Mouse (Mus musculus): Measurements from ENCODE around the gene Pea15a. TPM values are rescaled to one million over a fixed set of nuclear protein-coding genes. Genes with fewer than 3 reads are reported as not detected.

Pea15a gene
- polyA plus RNA-seq, 1 experiment from 2014 or later, result 91.8 TPM

GRCm38 (mm10) chr1:172186401-172187289 lies 20.0 kb downstream of the Pea15a start:
- Histone ChIP-seq H3K36me3 (ENCODE audit: insufficient read depth, low read length) (peaks cover 49% of the 10 kb centered on the region), H3K27me3 (ENCODE audit: insufficient read depth, low read length) (no peaks in the 10 kb centered on the region), H3K9ac (ENCODE audit: low read depth, low read length) (no peak overlapping the region), H3K4me2 (ENCODE audit: low read length) (no peak overlapping the region), H3K9me3 (replicated peaks; ENCODE audit: low read length) (no peaks in the 10 kb centered on the region), H3K4me3 (replicated peaks; ENCODE audit: low read depth, low read length) (no peak overlapping the region), H3K27ac (no peak overlapping the region), H3K4me1 (replicated peaks; ENCODE audit: insufficient read depth, low read length) (no peaks in the 10 kb centered on the region)
- ATAC-seq (replicated peaks; ENCODE audit: low FRiP score, low read depth), result peak; percentile 71
- TF ChIP-seq CTCF (IDR thresholded peaks at IDR 0.05; ENCODE audit: low read depth), result peak; percentile 64
- no peak for DNase-seq (ENCODE audit: low spot score)
- 92% methylated on average over 10 of the region's 10 CpGs for WGBS

- no peak for ATAC-seq (replicated peaks; ENCODE audit: low FRiP score, low read depth)
- no peak for DNase-seq (ENCODE audit: low spot score)
- H3K4me1 ChIP-seq (replicated peaks; ENCODE audit: insufficient read depth, low read length), result no peaks in the 10 kb centered on the region
- H3K4me3 ChIP-seq (replicated peaks; ENCODE audit: low read depth, low read length), result no peak overlapping the region
- no peak overlapping the region for H3K4me2 ChIP-seq (ENCODE audit: low read length)
- H3K9ac ChIP-seq (ENCODE audit: low read depth, low read length), result no peak overlapping the region
- H3K36me3 ChIP-seq (ENCODE audit: insufficient read depth, low read length), result peaks cover 44% of the 10 kb centered on the region
- no peaks in the 10 kb centered on the region for H3K27me3 ChIP-seq (ENCODE audit: insufficient read depth, low read length)
- no peak for TF ChIP-seq CTCF (IDR thresholded peaks at IDR 0.05; ENCODE audit: low read depth)
- H3K9me3 ChIP-seq (replicated peaks; ENCODE audit: low read length), result no peaks in the 10 kb centered on the region
- H3K27ac ChIP-seq, result no peak overlapping the region
Measured at GRCm38 (mm10) chr1:172183915-172184314, 22.7 kb downstream of the Pea15a start.

GRCm38 (mm10) chr1:172183056-172183455 lies 23.5 kb downstream of the Pea15a start:
- WGBS, result 97% methylated on average over 6 of the region's 6 CpGs
- TF ChIP-seq CTCF (IDR thresholded peaks at IDR 0.05; ENCODE audit: low read depth), result no peak
- ATAC-seq (replicated peaks; ENCODE audit: low FRiP score, low read depth) (no peak), DNase-seq (ENCODE audit: low spot score) (no peak)
- Histone ChIP-seq H3K4me3 (replicated peaks; ENCODE audit: low read depth, low read length) (no peak overlapping the region), H3K4me1 (replicated peaks; ENCODE audit: insufficient read depth, low read length) (no peaks in the 10 kb centered on the region), H3K9ac (ENCODE audit: low read depth, low read length) (no peak overlapping the region), H3K9me3 (replicated peaks; ENCODE audit: low read length) (no peaks in the 10 kb centered on the region), H3K27me3 (ENCODE audit: insufficient read depth, low read length) (no peaks in the 10 kb centered on the region), H3K4me2 (ENCODE audit: low read length) (no peak overlapping the region), H3K36me3 (ENCODE audit: insufficient read depth, low read length) (peaks cover 43% of the 10 kb centered on the region), H3K27ac (no peak overlapping the region)

GRCm38 (mm10) chr1:172181777-172182176 lies 24.8 kb downstream of the Pea15a start:
- DNase-seq (ENCODE audit: low spot score), result no peak
- peaks cover 40% of the 10 kb centered on the region for H3K36me3 ChIP-seq (ENCODE audit: insufficient read depth, low read length)
- no peak for ATAC-seq (replicated peaks; ENCODE audit: low FRiP score, low read depth)
- no peak overlapping the region for H3K4me2 ChIP-seq (ENCODE audit: low read length)
- 92% methylated on average over 3 of the region's 3 CpGs for WGBS
- H3K9me3 ChIP-seq (replicated peaks; ENCODE audit: low read length), result no peaks in the 10 kb centered on the region
- no peaks in the 10 kb centered on the region for H3K4me1 ChIP-seq (replicated peaks; ENCODE audit: insufficient read depth, low read length)
- H3K27ac ChIP-seq, result no peak overlapping the region
- no peak overlapping the region for H3K4me3 ChIP-seq (replicated peaks; ENCODE audit: low read depth, low read length)
- H3K27me3 ChIP-seq (ENCODE audit: insufficient read depth, low read length), result no peaks in the 10 kb centered on the region
- no peak for TF ChIP-seq CTCF (IDR thresholded peaks at IDR 0.05; ENCODE audit: low read depth)
- no peak overlapping the region for H3K9ac ChIP-seq (ENCODE audit: low read depth, low read length)

- Histone ChIP-seq H3K27ac (no peak overlapping the region), H3K36me3 (ENCODE audit: insufficient read depth, low read length) (peaks cover 40% of the 10 kb centered on the region), H3K4me2 (ENCODE audit: low read length) (no peak overlapping the region), H3K4me3 (replicated peaks; ENCODE audit: low read depth, low read length) (no peak overlapping the region), H3K27me3 (ENCODE audit: insufficient read depth, low read length) (no peaks in the 10 kb centered on the region), H3K9ac (ENCODE audit: low read depth, low read length) (no peak overlapping the region), H3K9me3 (replicated peaks; ENCODE audit: low read length) (no peaks in the 10 kb centered on the region), H3K4me1 (replicated peaks; ENCODE audit: insufficient read depth, low read length) (no peaks in the 10 kb centered on the region)
- 41% methylated on average over 4 of the region's 4 CpGs for WGBS
- no peak for DNase-seq (ENCODE audit: low spot score)
- no peak for ATAC-seq (replicated peaks; ENCODE audit: low FRiP score, low read depth)
- no peak for TF ChIP-seq CTCF (IDR thresholded peaks at IDR 0.05; ENCODE audit: low read depth)
Measured at GRCm38 (mm10) chr1:172180881-172181280, 25.7 kb downstream of the Pea15a start.

GRCm38 (mm10) chr1:172179102-172179501 lies 27.5 kb downstream of the Pea15a start:
- H3K4me2 ChIP-seq (ENCODE audit: low read length), result no peak overlapping the region
- ATAC-seq (replicated peaks; ENCODE audit: low FRiP score, low read depth) (no peak), DNase-seq (ENCODE audit: low spot score) (no peak)
- no peak for TF ChIP-seq CTCF (IDR thresholded peaks at IDR 0.05; ENCODE audit: low read depth)
- no peaks in the 10 kb centered on the region for H3K27me3 ChIP-seq (ENCODE audit: insufficient read depth, low read length)
- H3K9ac ChIP-seq (ENCODE audit: low read depth, low read length), result no peak overlapping the region
- no peak overlapping the region for H3K4me3 ChIP-seq (replicated peaks; ENCODE audit: low read depth, low read length)
- H3K4me1 ChIP-seq (replicated peaks; ENCODE audit: insufficient read depth, low read length), result no peaks in the 10 kb centered on the region
- WGBS, result 41% methylated on average over 7 of the region's 7 CpGs
- H3K9me3 ChIP-seq (replicated peaks; ENCODE audit: low read length), result no peaks in the 10 kb centered on the region
- no peak overlapping the region for H3K27ac ChIP-seq
- peaks cover 53% of the 10 kb centered on the region for H3K36me3 ChIP-seq (ENCODE audit: insufficient read depth, low read length)
